ENCODE assay signal across 23 mouse cellular contexts in genomic region chr2:91044727-91045126, GRCm38 (mm10). TPM values are rescaled to one million over a fixed set of nuclear protein-coding genes. Genes with fewer than 3 reads are reported as not detected.
A peak's percentile ranks its signal among the peaks of the same experiment; 100 is the strongest.
DNase-seq lines count a peak whose midpoint lies in the region; ATAC-seq and TF ChIP-seq lines count a peak whose summit lies in the region.
"Had no signal": no experiment of that assay in that cellular context is flagged by ENCODE, and none has a peak within 500 bp of the region (broad histone marks: within the 10 kb centered on the region; RNA-seq: fewer than 3 reads in every experiment).

No protein-coding gene starts in this region.

- H3K4me1 ChIP-seq in heart, adult 2 months (ENCODE audit: control insufficient read depth, insufficient read depth, low read length): no peaks in the 10 kb centered on the region
- H3K4me1 ChIP-seq in megakaryocyte, embryonic 14.5 days: peaks cover 74% of the 10 kb centered on the region
- H3K4me1 ChIP-seq: forebrain, embryonic 13.5 days had no signal

- H3K79me2 ChIP-seq in heart, adult 2 months (replicated peaks; ENCODE audit: control insufficient read depth, insufficient read depth, low read length): no peaks in the 10 kb centered on the region
- no peaks in the 10 kb centered on the region for H3K79me2 ChIP-seq in myocyte (ENCODE audit: control insufficient read depth, insufficient read depth)

- WGBS in heart, adult 2 months: 70% methylated on average over 13 of the region's 13 CpGs

- no peak overlapping the region for H3K4me2 ChIP-seq in myocyte (ENCODE audit: low read depth)
- H3K4me2 ChIP-seq: forebrain, embryonic 13.5 days; heart, embryonic 13.5 days; liver, embryonic 15.5 days; lung, embryonic 15.5 days; midbrain, embryonic 11.5 days had no signal

- no peaks in the 10 kb centered on the region for H3K27me3 ChIP-seq in heart, adult 2 months (ENCODE audit: control insufficient read depth, insufficient read depth, low read length)
- H3K27me3 ChIP-seq in megakaryocyte, embryonic 14.5 days (replicated peaks): no peaks in the 10 kb centered on the region
- no peaks in the 10 kb centered on the region for H3K27me3 ChIP-seq in myocyte (ENCODE audit: control insufficient read depth, insufficient read depth, insufficient read length)
- H3K27me3 ChIP-seq: forebrain, embryonic 13.5 days; heart, embryonic 13.5 days; liver, embryonic 15.5 days; lung, embryonic 15.5 days had no signal

- no peak for TF ChIP-seq POLR2A in heart, adult 2 months (IDR thresholded peaks at IDR 0.05; ENCODE audit: insufficient read depth, low read depth, low read length)
- TF ChIP-seq POLR2A in myocyte (IDR thresholded peaks at IDR 0.05; ENCODE audit: insufficient read length, low read depth): no peak

- H3K36me3 ChIP-seq in heart, adult 2 months (ENCODE audit: control insufficient read depth, insufficient read depth, low read length): no peaks in the 10 kb centered on the region
- H3K36me3 ChIP-seq in megakaryocyte, embryonic 14.5 days (replicated peaks; ENCODE audit: low read length): peaks cover 4% of the 10 kb centered on the region
- H3K36me3 ChIP-seq in myocyte (ENCODE audit: control insufficient read depth, insufficient read depth): no peaks in the 10 kb centered on the region
- H3K36me3 ChIP-seq: heart, embryonic 13.5 days; liver, embryonic 15.5 days; lung, embryonic 15.5 days had no signal

- peak overlapping the region; percentile 23; the same call in 1 of the 2 replicates for H3K9ac ChIP-seq in heart, adult 2 months (ENCODE audit: low read depth, low read length)
- H3K9ac ChIP-seq: forebrain, embryonic 13.5 days; heart, embryonic 13.5 days; liver, embryonic 15.5 days; lung, embryonic 15.5 days had no signal

- H3K27ac ChIP-seq in heart, adult 2 months: no peak overlapping the region
- H3K27ac ChIP-seq: forebrain, embryonic 13.5 days; gastrocnemius, adult 2 months; heart, embryonic 13.5 days; left cerebral cortex, adult 2 months; liver, embryonic 15.5 days; lung, embryonic 15.5 days had no signal

- TF ChIP-seq CTCF in heart, adult 2 months (IDR thresholded peaks at IDR 0.05): no peak

- H3K9me3 ChIP-seq in megakaryocyte, embryonic 14.5 days: peaks cover 4% of the 10 kb centered on the region; the same call in 1 of the 2 replicates
- H3K9me3 ChIP-seq: forebrain, embryonic 13.5 days; heart, embryonic 13.5 days; liver, embryonic 15.5 days; lung, embryonic 15.5 days had no signal

- TF ChIP-seq EP300 in heart, adult 2 months (IDR thresholded peaks at IDR 0.05; ENCODE audit: insufficient read depth, low read depth, low read length): no peak

- DNase-seq in heart, adult 2 months: no peak
- no peak for DNase-seq in heart, postnatal 36 days
- DNase-seq in R1 (ENCODE audit: low read depth, low spot score): peak; percentile 44
- no peak for DNase-seq in left cerebral cortex, adult 8-10 months (ENCODE audit: low spot score in 2 of 2)
- DNase-seq in gastrocnemius, adult 8-10 months (ENCODE audit: low spot score in 2 of 2): no peak
- DNase-seq: adrenal gland, postnatal 36 days; cerebellum, adult 9-10 months; gastrocnemius, adult 2 months; kidney, adult 18-20 months; layer of hippocampus, adult 9-11 months; left cerebral cortex, postnatal 4 days; liver; lung, postnatal 36 days had no signal

- ATAC-seq in megakaryocyte, adult 5-6 weeks (ENCODE audit: poor library complexity, severe bottlenecking): no peak
- ATAC-seq: forebrain, embryonic 13.5 days had no signal

- intact Hi-C loops in heart, adult 2 months (cut with DNase I): loop anchor here (5.0 kb wide), 1 partner anchor 42 kb away; no protein-coding TSS in a partner anchor
- intact Hi-C loops in heart, postnatal 36 days (cut with DNase I): no loop called here

- no peak overlapping the region for H3K4me3 ChIP-seq in heart, adult 2 months
- peak overlapping the region; percentile 7 for H3K4me3 ChIP-seq in megakaryocyte, embryonic 14.5 days (replicated peaks)
- no peak overlapping the region for H3K4me3 ChIP-seq in myocyte
- H3K4me3 ChIP-seq: erythroblast, embryonic 14.5 days; forebrain, embryonic 13.5 days; gastrocnemius, adult 2 months; heart, embryonic 13.5 days; left cerebral cortex, adult 2 months; liver, embryonic 15.5 days; lung, embryonic 15.5 days had no signal

- H3ac ChIP-seq in myocyte (ENCODE audit: control insufficient read depth, insufficient read length): no peak overlapping the region

TF ChIP-seq in myocyte, 11 proteins besides CTCF, POLR2A, EP300 and RAD21:
- peak; percentile 53 for TF ChIP-seq POLR2AphosphoS2 (IDR thresholded peaks at IDR 0.05; ENCODE audit: insufficient read length, low read depth)
- no peak for TF ChIP-seq MAX (IDR thresholded peaks at IDR 0.05; ENCODE audit: low read depth)

RNA-seq across cellular contexts. Expression of gene Psmc3, which starts 9.1 kb away (rescaled TPM):
- total RNA-seq in heart, adult 2 months (2021): 100 to 1,000 TPM; 216 to 252 TPM
- 112 and 141 TPM in 2 replicates for polyA plus RNA-seq in heart, adult 2 months (2012; rRNA removed)
- 100 to 1,000 TPM; 211 to 237 TPM for total RNA-seq in heart, postnatal 36 days (2021)
- 29.3 and 127 TPM in 2 replicates for polyA plus RNA-seq in megakaryocyte, embryonic 14.5 days (2012; ENCODE audit: insufficient read depth, low replicate concordance)
- total RNA-seq in megakaryocyte, adult 5-6 weeks (2015): 65.1 and 69.7 TPM in 2 replicates
- total RNA-seq in megakaryocyte, adult 5-6 weeks (2017): 226 TPM in 2 replicates
- polyA plus RNA-seq in myocyte (2012; fragmentation: generic; extraction: Trizol): 688 TPM
- 100 to 1,000 TPM; 188 to 218 (median 202) TPM for total RNA-seq in left cerebral cortex, adult 8-10 months (2022)
- total RNA-seq in gastrocnemius, adult 8-10 months (2022): 100 to 1,000 TPM; 199 to 280 (median 234) TPM

RNA-seq across cellular contexts. Expression of gene Rapsn, which starts 9.3 kb away (rescaled TPM):
- total RNA-seq in heart, adult 2 months (2021): 10 to 100 TPM; 15.9 to 16.8 TPM
- polyA plus RNA-seq in heart, adult 2 months (2012; rRNA removed): 19.3 and 22.0 TPM in 2 replicates
- total RNA-seq in heart, postnatal 36 days (2021): 10 to 100 TPM; 16.9 to 17.8 TPM
- 6.0 and 10.3 TPM in 2 replicates for polyA plus RNA-seq in megakaryocyte, embryonic 14.5 days (2012; ENCODE audit: insufficient read depth, low replicate concordance)
- total RNA-seq in megakaryocyte, adult 5-6 weeks (2015): 0.46 and 0.47 TPM in 2 replicates
- total RNA-seq in megakaryocyte, adult 5-6 weeks (2017): 0.51 and 1.3 TPM in 2 replicates
- 199 TPM for polyA plus RNA-seq in myocyte (2012; fragmentation: generic; extraction: Trizol)
- total RNA-seq in left cerebral cortex, adult 8-10 months (2022): under 1 TPM; 0.57 to 0.81 (median 0.70) TPM
- 10 to 100 TPM; 28.6 to 33.9 (median 30.9) TPM for total RNA-seq in gastrocnemius, adult 8-10 months (2022)
- total RNA-seq: left cerebral cortex, postnatal 4 days had no signal
- polyA plus RNA-seq: erythroblast, embryonic 14.5 days had no signal

RNA-seq across cellular contexts. Expression of gene Slc39a13, which starts 25.5 kb away (rescaled TPM):
- total RNA-seq in heart, adult 2 months (2021): 10 to 100 TPM; 21.1 to 22.3 TPM
- polyA plus RNA-seq in heart, adult 2 months (2012; rRNA removed): 57.3 and 58.6 TPM in 2 replicates
- 10 to 100 TPM; 21.7 to 24.2 TPM for total RNA-seq in heart, postnatal 36 days (2021)
- 28.0 and 30.3 TPM in 2 replicates for polyA plus RNA-seq in megakaryocyte, embryonic 14.5 days (2012; ENCODE audit: insufficient read depth, low replicate concordance)
- 8.4 and 15.6 TPM in 2 replicates for total RNA-seq in megakaryocyte, adult 5-6 weeks (2015)
- total RNA-seq in megakaryocyte, adult 5-6 weeks (2017): 6.5 and 10.9 TPM in 2 replicates
- 41.1 TPM for polyA plus RNA-seq in myocyte (2012; fragmentation: generic; extraction: Trizol)
- total RNA-seq in left cerebral cortex, adult 8-10 months (2022): 10 to 100 TPM; 33.5 to 35.5 (median 34.7) TPM
- total RNA-seq in gastrocnemius, adult 8-10 months (2022): 10 to 100 TPM; 19.9 to 21.4 (median 20.9) TPM

RNA-seq across cellular contexts. Expression of gene Spi1, which starts 37.5 kb away (rescaled TPM):
- 1 to 10 TPM; 3.7 to 6.2 TPM for total RNA-seq in heart, adult 2 months (2021)
- polyA plus RNA-seq in heart, adult 2 months (2012; rRNA removed): 10.2 and 17.2 TPM in 2 replicates
- 1 to 10 TPM; 4.2 to 6.2 TPM for total RNA-seq in heart, postnatal 36 days (2021)
- polyA plus RNA-seq in megakaryocyte, embryonic 14.5 days (2012; ENCODE audit: insufficient read depth, low replicate concordance): 24.1 and 123 TPM in 2 replicates
- total RNA-seq in megakaryocyte, adult 5-6 weeks (2015): 348 and 384 TPM in 2 replicates
- 253 and 295 TPM in 2 replicates for total RNA-seq in megakaryocyte, adult 5-6 weeks (2017)
- 0.04 TPM for polyA plus RNA-seq in myocyte (2012; fragmentation: generic; extraction: Trizol)
- 1 to 10 TPM; 3.9 to 8.9 (median 6.5) TPM for total RNA-seq in left cerebral cortex, adult 8-10 months (2022)
- total RNA-seq in gastrocnemius, adult 8-10 months (2022): under 1 TPM in 3 of 4 experiments, not detected in 1; 0.40 to 0.56 (median 0.44) TPM

Comparison
In these comparisons a context has a peak if more than half of its experiments do, and no peak if none do; other contexts are left out.
1. RNA of gene Rapsn, which starts 9.3 kb away (total RNA-seq): 28.6 to 33.9 TPM in gastrocnemius, adult 8-10 months, 16.9 to 17.8 TPM in heart, postnatal 36 days and 15.9 to 16.8 TPM in heart, adult 2 months; 0.57 to 0.81 TPM in left cerebral cortex, adult 8-10 months and 0.46 to 1.3 TPM in megakaryocyte, adult 5-6 weeks; every median in the first group is over 4 times any median in the second.